Comparison of ENCODE assay signal across 16 mouse cellular contexts in genomic region chr5:121122577-121122976, GRCm38 (mm10).
A peak's percentile ranks its signal among the peaks of the same experiment; 100 is the strongest.
DNase-seq lines count a peak whose midpoint lies in the region; ATAC-seq and TF ChIP-seq lines count a peak whose summit lies in the region.
"Had no signal": no experiment of that assay in that cellular context is flagged by ENCODE, and none has a peak within 500 bp of the region (broad histone marks: within the 10 kb centered on the region; RNA-seq: fewer than 3 reads in every experiment).

No protein-coding gene starts in this region.

- H3K27me3 ChIP-seq in liver, embryonic 12.5 days (replicated peaks) = no peaks in the 10 kb centered on the region
- H3K27me3 ChIP-seq in liver, embryonic 11.5 days (replicated peaks; ENCODE audit: control insufficient read depth, insufficient read depth, low read length) = no peaks in the 10 kb centered on the region
- no peaks in the 10 kb centered on the region for H3K27me3 ChIP-seq in MEL (ENCODE audit: control insufficient read depth in 1 of 2, insufficient read depth in 2 of 2, low read length in 2 of 2)
- H3K27me3 ChIP-seq in heart, embryonic 12.5 days (replicated peaks) = no peaks in the 10 kb centered on the region
- H3K27me3 ChIP-seq in hindbrain, embryonic 13.5 days = no peaks in the 10 kb centered on the region
- H3K27me3 ChIP-seq: forebrain, embryonic 13.5 days; heart, embryonic 13.5 days had no signal

- no peak overlapping the region for H3K9ac ChIP-seq in liver, embryonic 12.5 days
- no peak overlapping the region for H3K9ac ChIP-seq in liver, embryonic 11.5 days (ENCODE audit: low read depth, low read length)
- no peak overlapping the region for H3K9ac ChIP-seq in MEL (ENCODE audit: control insufficient read depth, low read depth, low read length, poor library complexity, severe bottlenecking)
- H3K9ac ChIP-seq in heart, embryonic 12.5 days = no peak overlapping the region
- H3K9ac ChIP-seq in hindbrain, embryonic 13.5 days = no peak overlapping the region
- H3K9ac ChIP-seq: forebrain, embryonic 13.5 days; heart, embryonic 13.5 days had no signal

- no peak for TF ChIP-seq EP300 in MEL (IDR thresholded peaks at IDR 0.05; ENCODE audit: low read depth in 1 of 2, low read length in 2 of 2)

- no peak for DNase-seq in liver, embryonic 11.5 days (ENCODE audit: low spot score)
- DNase-seq in MEL (ENCODE audit: low read depth, low spot score) = no peak
- DNase-seq: adrenal gland, postnatal 14 days; cerebellum, adult 2 months; gastrocnemius, postnatal 36 days; heart, adult 18-20 months; heart, postnatal 36 days had no signal

- H3K4me1 ChIP-seq in liver, embryonic 12.5 days = peaks cover 8% of the 10 kb centered on the region; the same call in 1 of the 2 replicates
- no peaks in the 10 kb centered on the region for H3K4me1 ChIP-seq in liver, embryonic 11.5 days (replicated peaks; ENCODE audit: control insufficient read depth, insufficient read depth, low read length)
- 0 out of 4 replicates have a peak, but pooled peaks cover 0 to 14% of the 10 kb centered on the region in 2 experiments for H3K4me1 ChIP-seq in MEL (ENCODE audit: control insufficient read depth in 1 of 2, insufficient read depth in 2 of 2, low read length in 2 of 2)
- 0 out of 2 replicates have a peak, but pooled peaks cover 3% of the 10 kb centered on the region for H3K4me1 ChIP-seq in heart, embryonic 12.5 days (replicated peaks)
- H3K4me1 ChIP-seq in hindbrain, embryonic 13.5 days (replicated peaks) = peaks cover 20% of the 10 kb centered on the region

- H3K4me3 ChIP-seq in liver, embryonic 12.5 days = no peak overlapping the region
- no peak overlapping the region for H3K4me3 ChIP-seq in liver, embryonic 11.5 days (ENCODE audit: low read depth, low read length)
- no peak overlapping the region for H3K4me3 ChIP-seq in MEL (ENCODE audit: control insufficient read depth in 1 of 2, insufficient read depth in 1 of 2, low read depth in 2 of 2, low read length in 2 of 2)
- no peak overlapping the region for H3K4me3 ChIP-seq in heart, embryonic 12.5 days
- no peak overlapping the region for H3K4me3 ChIP-seq in hindbrain, embryonic 13.5 days
- H3K4me3 ChIP-seq: embryonic facial prominence, embryonic 10.5 days; forebrain, embryonic 13.5 days; heart, embryonic 13.5 days had no signal

- 0 out of 2 replicates have a peak overlapping the region, but pooled peaks have one; percentile 25 for H3K27ac ChIP-seq in liver, embryonic 12.5 days
- no peak overlapping the region for H3K27ac ChIP-seq in liver, embryonic 11.5 days (ENCODE audit: low read depth, low read length)
- no peak overlapping the region for H3K27ac ChIP-seq in MEL (ENCODE audit: control insufficient read depth, low read depth, low read length)
- no peak overlapping the region for H3K27ac ChIP-seq in heart, embryonic 12.5 days (ENCODE audit: poor library complexity, severe bottlenecking)
- H3K27ac ChIP-seq in hindbrain, embryonic 13.5 days = no peak overlapping the region
- H3K27ac ChIP-seq: embryonic facial prominence, embryonic 10.5 days; heart, embryonic 13.5 days had no signal

- no peaks in the 10 kb centered on the region for H3K36me3 ChIP-seq in liver, embryonic 12.5 days
- H3K36me3 ChIP-seq in liver, embryonic 11.5 days (ENCODE audit: control insufficient read depth, insufficient read depth, low read length) = no peaks in the 10 kb centered on the region
- no peaks in the 10 kb centered on the region for H3K36me3 ChIP-seq in MEL (ENCODE audit: control insufficient read depth in 1 of 2, insufficient read depth in 2 of 2, low read length in 2 of 2)
- H3K36me3 ChIP-seq in heart, embryonic 12.5 days = peaks cover 7% of the 10 kb centered on the region
- no peaks in the 10 kb centered on the region for H3K36me3 ChIP-seq in hindbrain, embryonic 13.5 days
- H3K36me3 ChIP-seq: embryonic facial prominence, embryonic 10.5 days had no signal

- H3K79me2 ChIP-seq in MEL (ENCODE audit: control insufficient read depth, insufficient read depth, low read length, poor library complexity) = no peaks in the 10 kb centered on the region

- H3K4me2 ChIP-seq in liver, embryonic 12.5 days = no peak overlapping the region
- H3K4me2 ChIP-seq in liver, embryonic 11.5 days = no peak overlapping the region
- no peak overlapping the region for H3K4me2 ChIP-seq in heart, embryonic 12.5 days
- no peak overlapping the region for H3K4me2 ChIP-seq in hindbrain, embryonic 13.5 days
- H3K4me2 ChIP-seq: forebrain, embryonic 13.5 days; heart, embryonic 13.5 days had no signal

- WGBS in liver, embryonic 12.5 days (ENCODE audit: insufficient replicate concordance) = 48% methylated on average over 3 of the region's 3 CpGs
- 60% methylated on average over 3 of the region's 3 CpGs for WGBS in liver, embryonic 11.5 days
- 70% methylated on average over 3 of the region's 3 CpGs for WGBS in heart, embryonic 12.5 days
- 91% methylated on average over 3 of the region's 3 CpGs for WGBS in hindbrain, embryonic 13.5 days

- no peak for TF ChIP-seq POLR2A in MEL (IDR thresholded peaks at IDR 0.05; ENCODE audit: control insufficient read depth in 1 of 2, insufficient read depth in 1 of 2, low read depth in 1 of 2, low read length in 2 of 2, poor library complexity in 1 of 2)

- ATAC-seq in liver, embryonic 12.5 days = no peak
- no peak for ATAC-seq in liver, embryonic 11.5 days (replicated peaks; ENCODE audit: low FRiP score)
- 0 out of 2 replicates have a peak, but pooled peaks have one; percentile 6 for ATAC-seq in granulocyte monocyte progenitor cell, adult 5-6 weeks (replicated peaks; ENCODE audit: poor library complexity, severe bottlenecking)
- no peak for ATAC-seq in heart, embryonic 12.5 days (ENCODE audit: insufficient number of reproducible peaks, low FRiP score)
- no peak for ATAC-seq in hindbrain, embryonic 13.5 days (ENCODE audit: low FRiP score)
- ATAC-seq: forebrain, embryonic 13.5 days; hindbrain, embryonic 16.5 days; inflammation-experienced regulatory T-cells, adult 6 months had no signal

- no peak for TF ChIP-seq RAD21 in MEL (IDR thresholded peaks at IDR 0.05; ENCODE audit: low read depth, low read length)

- H3K9me3 ChIP-seq in liver, embryonic 12.5 days (replicated peaks) = no peaks in the 10 kb centered on the region
- no peaks in the 10 kb centered on the region for H3K9me3 ChIP-seq in liver, embryonic 11.5 days (ENCODE audit: control insufficient read depth, low read length)
- no peaks in the 10 kb centered on the region for H3K9me3 ChIP-seq in MEL (replicated peaks; ENCODE audit: insufficient read depth, low read length)
- H3K9me3 ChIP-seq in heart, embryonic 12.5 days (replicated peaks) = 0 out of 2 replicates have a peak, but pooled peaks cover 4% of the 10 kb centered on the region
- no peaks in the 10 kb centered on the region for H3K9me3 ChIP-seq in hindbrain, embryonic 13.5 days
- H3K9me3 ChIP-seq: embryonic facial prominence, embryonic 10.5 days; forebrain, embryonic 13.5 days had no signal

- no peak for TF ChIP-seq CTCF in MEL (IDR thresholded peaks at IDR 0.05 in 2 of 3, conservative IDR thresholded peaks at IDR 0.05 in 1 of 3; ENCODE audit: control insufficient read depth in 1 of 3, insufficient read depth in 1 of 3, low read depth in 2 of 3, low read length in 3 of 3, poor library complexity in 1 of 3, severe bottlenecking in 1 of 3)

TF ChIP-seq in MEL, 35 proteins besides CTCF, POLR2A, EP300 and RAD21:
- TF ChIP-seq MAX (IDR thresholded peaks at IDR 0.05; ENCODE audit: low read length) (no peak), ZNF384 (IDR thresholded peaks at IDR 0.05; ENCODE audit: low read depth, low read length) (peak; percentile 63)
